Mouse (Mus musculus): Measurements from ENCODE around the gene Fbxl16.

Fbxl16 gene

DNA sequence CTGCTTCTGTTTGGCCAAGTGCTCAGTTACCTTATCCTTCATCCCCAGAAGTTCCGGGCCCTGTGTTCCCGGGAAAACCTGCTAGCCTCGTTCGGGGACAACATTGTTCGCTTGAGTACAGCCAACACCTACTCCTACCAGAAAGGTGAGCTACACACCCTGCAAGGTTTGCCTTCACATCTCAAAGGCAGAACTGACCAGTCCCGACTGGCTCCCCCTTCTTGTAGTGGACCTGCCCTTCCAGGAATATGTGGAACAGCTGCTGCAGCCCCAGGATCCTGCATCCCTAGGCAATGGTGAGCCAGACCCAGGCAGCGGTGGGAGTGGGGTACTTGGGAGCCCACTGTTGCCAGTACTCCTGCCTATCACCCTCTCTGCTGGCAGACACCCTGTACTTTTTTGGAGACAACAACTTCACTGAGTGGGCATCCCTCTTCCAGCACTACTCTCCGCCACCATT lies 20.7 kb downstream of the Fbxl16 start:
- DNase-seq = peak in 1 of 2 experiments; percentile 31

DNA sequence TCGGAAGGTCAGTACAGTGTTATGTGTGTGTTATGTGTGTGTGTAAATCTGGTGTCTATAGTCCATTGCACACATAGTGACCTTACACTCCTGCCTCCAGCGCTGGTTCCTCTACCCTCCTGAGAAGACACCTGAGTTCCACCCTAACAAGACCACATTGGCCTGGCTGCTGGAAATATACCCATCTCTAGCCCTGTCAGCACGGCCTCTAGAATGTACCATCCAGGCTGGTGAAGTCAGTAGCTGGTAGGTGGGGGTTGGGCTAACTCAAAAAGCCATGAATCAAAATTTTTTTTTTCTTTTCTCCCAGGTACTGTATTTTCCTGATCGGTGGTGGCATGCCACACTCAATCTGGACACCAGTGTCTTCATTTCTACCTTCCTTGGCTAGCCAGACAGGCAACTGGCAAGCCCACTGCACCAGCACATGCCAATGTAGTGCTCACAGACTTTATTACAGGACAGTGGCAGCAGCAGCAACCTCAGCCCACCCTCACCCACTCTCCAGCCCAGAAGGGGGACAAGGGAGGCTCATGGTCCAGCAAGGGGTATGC lies 21.4 kb downstream of the Fbxl16 start:
- no peak for DNase-seq

DNA sequence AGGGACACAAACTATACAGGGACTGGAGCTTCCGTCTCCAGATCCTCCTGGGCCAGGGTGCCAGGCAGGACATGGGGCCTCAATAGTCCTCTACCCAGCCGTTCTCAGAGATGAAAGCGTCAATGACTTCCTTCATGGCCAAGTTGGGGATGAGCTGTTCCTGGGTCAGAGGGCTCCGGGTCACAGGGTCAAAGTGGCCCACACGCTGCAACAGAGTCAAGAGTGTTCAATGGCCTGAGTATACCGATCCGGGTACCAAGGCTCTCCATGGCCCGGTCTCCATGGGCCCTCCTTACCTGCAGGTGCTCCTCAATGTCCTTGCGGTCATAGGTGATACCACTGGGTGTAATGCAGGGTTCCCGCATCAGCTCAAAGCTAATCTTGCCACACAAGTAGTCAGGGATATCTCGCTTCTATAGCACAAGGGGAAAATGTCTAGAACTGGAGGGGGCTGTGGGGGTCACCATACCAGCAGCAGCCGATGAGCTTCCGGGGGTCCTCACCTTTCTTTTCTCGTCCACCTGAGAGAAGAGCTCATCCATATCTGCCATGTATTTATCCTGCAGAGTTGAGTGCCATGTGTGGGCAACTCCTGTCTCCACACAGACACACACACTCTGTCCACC lies 22.0 kb downstream of the Fbxl16 start:
- no peak for DNase-seq

DNA sequence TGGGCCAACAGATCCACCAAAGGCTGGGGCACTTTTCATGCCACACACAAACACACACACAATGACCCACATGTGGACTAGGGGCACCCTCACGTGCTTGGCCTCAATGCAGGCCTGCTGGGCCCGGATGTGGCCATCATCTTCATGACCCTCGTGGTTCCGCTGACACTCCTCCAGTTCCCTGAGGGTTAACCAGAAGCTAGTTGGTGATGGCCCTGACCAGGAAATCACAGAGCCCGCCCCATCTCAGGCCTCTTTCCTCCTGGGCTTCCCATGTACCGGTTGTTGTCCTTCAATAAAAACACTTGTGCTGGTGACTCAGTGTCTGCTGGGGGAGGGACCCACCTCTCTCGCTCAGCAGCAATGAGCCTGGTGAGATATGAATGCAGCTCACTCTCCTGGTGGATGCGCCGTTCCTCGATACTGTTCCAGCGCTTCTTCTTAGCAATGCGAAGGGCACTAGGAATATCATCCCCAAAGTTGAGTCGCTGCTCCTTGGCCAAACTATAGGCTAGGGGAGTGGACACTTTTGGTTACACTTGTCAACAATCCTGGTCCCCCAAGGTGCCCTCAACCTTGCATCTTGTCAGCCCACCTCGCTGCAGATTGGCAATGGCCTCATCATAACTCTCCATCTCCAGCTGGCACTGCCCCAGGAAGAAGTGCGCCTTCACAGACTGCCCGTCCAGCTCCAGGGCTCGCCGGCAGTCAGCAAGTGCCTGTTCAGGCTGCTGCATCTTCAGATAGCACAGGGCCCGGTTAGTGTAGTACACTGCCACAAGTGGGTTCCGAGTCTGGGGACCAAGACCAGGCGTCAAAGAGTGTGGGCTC lies 22.8 kb downstream of the Fbxl16 start:
- peak; percentile 41 to 51 for DNase-seq

DNA sequence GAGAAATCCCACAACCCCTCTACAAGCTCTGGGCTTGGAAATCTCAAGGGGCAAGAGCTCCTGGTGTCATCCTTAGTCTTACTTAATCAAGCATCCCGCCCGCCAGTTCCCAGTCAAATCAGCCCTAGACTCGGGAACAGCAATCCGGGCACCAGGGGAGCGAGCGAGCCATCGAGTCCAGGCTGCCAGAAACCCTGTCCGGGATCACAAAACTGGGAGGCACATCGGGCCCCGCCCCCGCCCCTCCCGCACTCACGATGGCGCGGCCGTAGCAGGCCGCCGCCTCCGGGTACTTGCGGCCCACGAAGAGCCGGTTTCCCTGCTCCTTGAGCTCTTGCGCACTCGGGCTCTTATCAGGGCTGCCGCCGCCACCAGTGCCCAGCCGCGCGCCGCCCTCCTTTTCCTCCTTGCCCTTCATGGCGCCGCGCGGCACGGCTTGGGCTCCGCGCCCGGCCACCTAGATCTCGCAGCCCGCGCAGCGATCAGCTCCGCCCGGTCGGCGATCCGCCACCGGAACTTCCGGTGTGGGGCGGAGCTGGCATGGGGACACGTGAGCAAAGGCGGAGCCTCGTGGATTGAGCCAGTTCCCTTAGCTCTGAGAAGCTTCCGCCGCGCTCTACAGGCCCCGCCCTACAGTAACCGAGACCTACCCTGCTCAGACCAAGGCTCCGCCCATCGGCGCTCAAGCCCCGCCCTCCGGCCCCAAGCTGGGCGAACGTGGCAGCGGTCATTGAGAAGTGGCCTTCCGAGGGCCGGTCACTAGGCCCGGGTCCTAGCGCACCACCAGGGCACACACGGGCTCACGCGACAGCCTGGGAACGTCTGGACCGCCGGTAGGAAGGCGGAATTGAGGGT lies 23.8 kb downstream of the Fbxl16 start:
- peak; percentile 100 for DNase-seq

DNA sequence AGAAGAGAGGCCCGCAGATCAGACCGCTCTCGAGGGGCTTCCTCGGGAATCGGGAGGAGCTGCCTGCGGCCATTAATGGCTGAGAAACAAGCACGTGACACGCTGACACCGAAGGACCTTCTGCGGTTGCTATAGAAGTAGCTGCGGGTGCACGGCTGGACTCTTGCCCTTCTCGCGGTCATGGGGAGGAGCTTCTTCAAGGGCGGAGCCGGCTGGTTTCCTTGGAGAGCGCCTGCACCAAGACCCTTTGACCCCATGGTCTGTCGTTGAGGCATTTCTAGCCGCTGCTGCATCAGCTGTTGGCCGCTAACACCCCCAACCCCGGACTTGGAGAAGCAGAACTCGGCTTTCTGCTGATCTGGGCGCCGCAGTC lies 24.4 kb downstream of the Fbxl16 start, which contains the start of gene Stub1:
TSS of gene Stub1 (minus strand) at position 114 of the 373 bp plus-strand sequence.
- peak; percentile 95 to 97 for DNase-seq

DNA sequence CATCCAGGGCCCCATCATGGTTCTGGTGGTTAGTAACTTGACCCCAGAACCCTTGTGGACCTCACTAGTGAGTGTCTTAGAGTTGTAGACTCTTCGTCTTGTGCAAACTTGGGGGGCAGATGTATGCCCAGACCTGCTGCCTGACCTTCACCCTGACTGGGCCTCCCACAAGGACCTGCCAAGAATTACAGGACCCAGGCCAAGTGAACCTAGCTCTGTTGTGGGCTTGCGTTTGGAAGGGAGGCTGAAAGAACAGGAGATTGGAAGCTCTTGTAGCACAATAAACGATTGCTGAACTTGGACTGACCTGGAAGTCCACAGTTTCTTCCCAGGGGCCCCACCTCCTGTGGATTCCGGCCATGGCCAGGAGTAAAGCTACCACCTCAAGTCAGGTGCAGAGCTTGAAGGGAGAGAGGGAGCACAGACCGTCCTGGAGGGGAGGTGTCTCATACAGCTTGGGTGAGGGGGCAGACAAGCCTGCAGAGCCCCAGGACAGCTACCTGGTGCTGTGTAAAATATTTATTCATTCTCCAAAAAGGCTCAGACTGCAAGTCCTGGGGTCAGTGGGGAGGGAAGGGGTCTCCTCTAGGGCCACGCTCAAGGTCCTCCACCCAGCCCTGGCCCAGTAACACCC lies 25.2 kb downstream of the Fbxl16 start:
- peak in 1 of 2 experiments; percentile 41 for DNase-seq

DNA sequence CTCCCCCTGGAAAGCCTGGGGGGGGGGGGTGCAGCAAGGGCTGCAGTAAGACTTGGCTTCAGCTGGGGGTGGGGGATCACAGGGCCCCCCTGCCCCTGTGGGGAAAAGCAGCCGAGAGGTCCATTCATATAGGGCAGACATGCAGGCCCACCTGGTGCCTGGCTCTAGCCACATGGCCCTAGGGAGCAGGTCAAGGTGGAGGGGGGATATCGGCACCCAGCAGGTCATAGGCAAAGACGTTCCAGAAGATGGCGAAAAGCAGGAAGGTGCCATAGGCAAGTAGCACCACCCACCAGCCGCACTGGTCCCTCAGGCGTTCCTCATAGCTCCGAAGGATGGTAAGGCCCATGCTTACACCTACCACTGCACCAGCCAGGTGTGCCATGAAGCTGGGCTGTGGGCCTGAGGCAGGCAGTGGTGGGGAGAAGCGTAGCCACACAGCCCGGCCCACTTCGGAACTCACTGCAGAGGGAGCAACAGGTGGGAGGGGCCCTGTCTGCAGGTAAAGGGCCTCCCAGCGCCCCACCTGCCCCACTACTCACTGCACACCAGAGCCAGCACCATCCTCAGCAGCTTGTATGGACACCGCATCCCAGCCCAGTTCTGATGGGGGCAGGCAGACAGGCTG lies 25.8 kb downstream of the Fbxl16 start:
- DNase-seq = peak in 1 of 2 experiments; percentile 13

DNA sequence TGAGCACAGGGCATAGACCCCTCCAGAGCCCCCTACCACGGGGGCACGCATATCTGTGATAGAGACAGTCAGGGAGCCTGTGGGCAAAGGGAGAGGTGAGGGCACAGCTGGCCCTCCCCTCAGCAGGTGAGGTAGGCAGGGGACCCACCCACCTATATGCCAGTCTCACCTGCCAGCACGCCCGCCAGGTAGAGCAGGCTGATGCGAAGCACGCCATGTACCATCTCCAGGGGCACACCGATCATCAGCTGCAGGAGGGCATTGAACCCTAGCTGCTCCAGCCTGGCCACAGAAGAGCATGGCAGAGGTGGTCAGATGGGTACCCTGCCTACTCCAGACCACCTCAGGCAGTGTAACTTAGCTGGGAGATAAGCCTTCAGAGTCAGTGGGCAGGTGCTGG lies 26.4 kb downstream of the Fbxl16 start:
- DNase-seq = no peak

DNA sequence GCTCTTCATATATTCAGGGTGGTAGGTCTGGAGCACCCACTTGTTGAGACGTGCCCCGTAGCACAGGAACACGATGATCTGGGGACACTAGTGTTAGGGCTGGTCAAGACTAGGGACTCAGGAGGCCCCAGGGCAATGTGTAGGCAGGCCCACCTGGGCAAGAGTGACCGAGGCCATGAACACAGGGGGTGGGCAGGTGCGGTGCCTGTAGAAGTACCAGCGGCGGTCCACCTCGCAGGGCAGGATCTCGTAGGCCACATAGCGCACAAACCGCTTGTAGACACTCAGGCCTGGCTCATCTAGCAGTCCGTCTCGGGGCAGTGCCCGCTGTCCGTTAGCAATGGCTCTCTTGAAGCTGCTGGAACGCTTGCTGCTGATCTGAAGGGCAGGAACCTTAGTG lies 26.9 kb downstream of the Fbxl16 start:
- DNase-seq = peak in 1 of 2 experiments; percentile 36

DNA sequence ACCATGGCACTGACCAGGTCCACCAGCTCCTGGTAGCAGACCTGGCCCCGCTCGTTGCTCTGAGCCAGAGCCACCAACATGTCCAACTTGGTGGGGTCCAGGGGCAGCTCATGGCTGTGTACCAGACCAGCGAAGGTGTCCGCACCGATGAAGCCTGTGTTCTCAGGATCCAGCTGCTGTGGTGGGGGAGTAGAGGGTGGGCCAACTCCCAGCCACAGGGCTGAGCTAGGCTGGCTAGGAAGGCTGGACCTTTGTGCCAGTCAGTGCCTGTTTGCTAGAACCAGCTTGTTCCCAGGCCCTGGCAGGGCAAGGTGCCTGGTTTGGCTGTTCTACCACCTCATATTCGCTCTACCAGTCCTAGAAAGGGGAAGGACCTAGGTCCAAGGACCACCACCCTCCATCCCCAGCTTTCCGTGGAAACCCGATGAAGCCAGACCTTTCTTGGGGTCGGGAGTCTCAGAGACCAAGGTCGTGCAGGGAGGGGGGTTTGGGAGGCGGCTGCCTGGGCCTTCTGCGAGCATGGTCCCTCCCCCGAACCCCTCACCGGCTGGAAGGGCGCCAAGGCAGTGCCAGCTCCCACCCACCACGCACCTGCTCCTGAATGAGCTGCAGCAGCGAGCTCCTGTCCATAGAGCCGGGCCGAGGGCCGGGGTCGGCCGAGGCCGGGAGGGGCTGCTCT lies 27.7 kb downstream of the Fbxl16 start:
- peak; percentile 45 to 68 for DNase-seq

DNA sequence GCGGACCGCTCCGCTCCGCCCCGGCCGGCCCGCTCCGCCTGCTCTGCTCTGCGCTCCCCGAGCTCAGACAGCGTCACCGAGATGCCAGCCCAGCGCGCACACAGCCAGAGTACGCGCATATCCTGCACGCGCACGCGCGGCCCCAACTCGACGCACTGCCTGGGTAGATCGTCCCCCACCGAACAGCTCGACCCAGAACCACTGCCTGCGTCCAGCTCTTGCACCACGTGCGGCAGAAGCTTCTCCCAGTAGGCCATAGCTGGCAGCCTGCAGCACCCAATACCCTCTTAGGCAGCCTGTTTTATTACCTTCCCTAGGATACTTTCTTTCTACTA lies 28.2 kb downstream of the Fbxl16 start, which contains the start of gene Rhbdl1:
TSS of gene Rhbdl1 (minus strand) at position 220 of the 335 bp plus-strand sequence.
- DNase-seq = peak; percentile 76 to 86

DNA sequence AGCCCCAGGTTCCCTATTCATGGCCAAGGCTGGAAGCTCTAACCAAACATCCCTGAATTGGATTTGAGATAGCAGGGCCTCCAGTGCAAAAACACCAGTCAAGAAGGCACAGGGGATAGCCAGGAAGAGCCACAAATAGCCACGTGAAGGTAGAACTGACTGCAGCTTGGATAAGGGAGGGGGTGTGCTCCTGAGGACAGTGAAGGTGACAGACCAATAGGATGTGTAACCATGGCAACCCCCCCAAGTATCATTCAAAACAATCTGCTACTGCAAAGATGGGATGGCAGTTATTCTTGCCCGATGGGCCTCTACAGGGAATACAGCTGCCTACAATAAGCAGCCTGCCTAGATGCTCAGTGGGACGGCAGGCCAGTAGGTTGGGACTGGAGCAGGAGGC lies 28.6 kb downstream of the Fbxl16 start:
- DNase-seq = no peak

DNA sequence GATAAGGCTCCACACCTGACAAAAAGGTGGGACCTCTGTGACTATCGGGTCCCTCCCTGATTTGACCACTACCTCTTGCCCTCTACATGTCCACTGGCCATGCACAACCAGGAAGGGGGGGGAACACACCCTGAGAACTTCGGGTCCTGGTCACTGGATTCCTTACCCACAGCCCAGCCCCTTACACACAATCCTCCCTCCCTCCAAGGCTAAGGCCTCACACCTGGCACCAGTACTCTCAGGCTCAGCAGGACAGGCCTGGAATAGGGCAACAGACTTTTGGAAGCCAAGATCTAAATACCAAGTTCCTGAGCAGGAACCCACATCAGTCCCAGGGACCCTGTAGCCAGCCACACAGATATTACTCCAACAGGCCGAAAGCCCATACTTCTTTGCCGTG lies 30.0 kb downstream of the Fbxl16 start:
- no peak for DNase-seq

DNA sequence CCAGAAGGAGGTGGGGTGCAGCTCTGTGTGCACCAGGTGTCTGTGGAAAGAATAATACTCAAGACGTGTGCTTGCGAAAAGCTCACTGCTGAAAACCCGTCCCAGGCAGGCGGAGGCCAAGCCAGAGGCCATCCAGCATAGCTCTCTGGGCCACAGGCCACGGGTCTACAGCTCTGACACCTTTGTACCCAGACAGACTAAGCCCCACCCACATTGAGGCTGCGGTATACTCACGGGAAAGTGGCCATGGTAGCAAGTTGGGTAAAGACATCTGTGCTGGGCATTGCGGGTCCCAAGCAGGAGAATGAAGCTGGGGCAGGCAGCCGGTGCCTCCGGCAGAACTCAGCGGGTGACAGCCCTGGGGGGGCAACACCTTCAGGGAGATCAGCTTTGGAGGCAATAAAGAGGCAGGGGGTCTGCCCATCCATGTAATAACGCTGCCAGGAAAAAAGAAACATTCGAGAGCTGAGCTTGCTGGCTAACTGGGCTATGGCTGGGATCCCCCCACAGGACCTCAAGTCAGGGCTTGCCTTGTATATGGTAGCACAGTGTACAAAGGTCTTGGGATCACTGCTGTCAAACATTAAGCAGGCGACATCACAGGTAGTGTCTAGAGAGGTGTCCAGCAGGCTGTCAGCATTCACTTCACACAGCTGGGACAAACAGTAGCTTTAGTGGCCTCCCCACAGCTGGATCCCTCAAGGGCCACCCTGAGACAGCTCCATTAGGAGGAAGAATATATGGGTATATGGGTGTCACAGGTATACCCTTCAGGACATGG lies 30.8 kb downstream of the Fbxl16 start:
- DNase-seq = peak in 1 of 2 experiments; percentile 47

DNA sequence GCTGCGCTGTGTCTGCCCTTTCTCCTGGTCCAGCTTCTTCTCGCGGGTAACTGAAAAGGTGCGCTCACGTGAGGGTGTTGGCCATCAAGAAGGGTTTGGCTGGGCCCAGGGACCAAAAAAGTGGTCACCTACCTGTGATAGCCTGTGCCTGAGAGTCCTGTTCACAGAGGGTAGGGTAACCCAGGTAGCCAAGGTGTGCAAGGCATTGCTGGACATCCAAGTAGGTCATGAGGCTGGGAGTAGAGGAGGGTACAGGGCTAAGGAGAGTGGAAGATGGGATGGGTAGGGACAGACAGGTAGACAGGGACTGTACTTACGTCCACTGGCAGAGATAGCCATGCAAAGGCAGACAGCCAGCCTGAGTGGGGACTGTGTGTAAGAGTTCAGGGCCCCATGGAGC lies 31.6 kb downstream of the Fbxl16 start:
- DNase-seq = no peak

DNA sequence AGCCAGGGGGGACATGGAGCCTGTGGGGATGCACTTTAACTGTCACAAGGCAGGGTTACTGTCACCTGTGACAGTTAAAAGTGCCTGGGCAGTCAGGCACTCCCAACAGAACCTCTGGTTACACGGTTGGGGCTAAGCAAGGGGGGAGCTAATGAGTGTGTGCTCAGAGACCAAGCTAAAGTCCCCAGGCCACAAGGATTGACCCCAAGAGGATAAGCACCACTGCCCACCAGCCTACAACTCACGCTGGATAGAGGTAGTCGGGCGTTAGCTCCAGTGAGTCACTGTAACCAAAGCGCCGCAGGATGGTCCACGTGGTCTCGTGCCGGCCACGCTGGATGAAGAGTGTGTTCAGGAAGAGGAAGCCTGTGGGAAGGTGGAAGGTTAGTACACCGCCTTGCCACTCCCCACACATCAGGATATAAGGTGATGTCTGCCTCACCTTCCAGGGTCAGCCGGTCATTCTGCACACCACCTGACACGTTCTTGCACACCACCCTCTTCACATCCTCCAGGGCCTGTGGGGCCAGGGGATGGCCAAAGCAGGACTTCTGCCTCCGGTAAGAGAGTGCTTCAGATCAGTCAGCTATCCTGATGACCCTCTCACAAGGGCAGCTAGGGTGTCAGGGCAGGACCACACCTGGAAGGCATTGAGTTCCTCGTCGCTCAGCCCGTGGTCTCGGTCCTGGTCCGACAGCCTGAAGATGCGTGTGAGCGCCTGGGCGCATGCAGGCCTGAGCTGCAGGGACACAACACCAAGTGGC lies 32.4 kb downstream of the Fbxl16 start, which contains the start of gene Gm20683:
TSS of gene Gm20683 (minus strand) at position 647 of the 764 bp plus-strand sequence.
- DNase-seq = no peak

DNA sequence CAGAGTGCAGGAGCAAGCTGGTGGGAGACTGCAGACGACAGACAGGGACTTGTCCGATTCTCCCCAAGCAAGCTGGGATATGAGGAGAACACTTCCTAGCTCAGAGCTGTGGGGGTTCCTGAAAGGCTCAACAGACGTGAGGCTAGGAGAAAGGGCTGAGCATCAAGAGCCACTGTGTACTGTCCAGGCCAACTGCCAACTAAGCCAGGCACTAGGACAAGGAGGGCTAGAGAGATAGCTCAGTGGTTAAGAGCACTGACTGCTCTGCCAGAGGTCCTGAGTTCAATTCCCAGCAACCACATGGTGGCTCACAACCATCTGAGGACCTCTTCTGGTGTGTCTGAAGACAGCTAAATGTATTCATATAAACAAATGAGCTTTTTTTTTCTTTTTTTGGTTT lies 33.6 kb downstream of the Fbxl16 start:
- DNase-seq = no peak

DNA sequence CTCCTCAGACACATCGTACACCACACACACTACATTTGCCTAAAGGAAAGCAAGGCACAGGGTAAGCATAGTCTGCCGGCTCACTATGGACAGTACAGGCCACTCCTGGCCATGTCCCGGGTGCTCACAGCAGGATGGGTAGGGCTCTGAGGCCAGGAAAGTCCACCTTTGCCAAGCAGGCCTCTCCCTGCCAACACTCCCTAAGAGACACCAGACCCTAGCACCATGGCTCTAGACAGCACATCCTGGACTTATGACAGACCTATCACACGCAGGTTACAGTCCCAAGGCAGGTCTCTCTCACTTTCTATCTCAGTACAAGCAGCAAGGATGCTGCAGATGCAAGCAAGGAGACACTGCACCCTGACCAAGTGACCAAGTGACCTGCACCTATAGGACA lies 34.2 kb downstream of the Fbxl16 start:
- no peak for DNase-seq

Measured in kidney, postnatal 4 days (tissue).